Mouse (Mus musculus): ENCODE results near the gene Naif1.

DNA sequence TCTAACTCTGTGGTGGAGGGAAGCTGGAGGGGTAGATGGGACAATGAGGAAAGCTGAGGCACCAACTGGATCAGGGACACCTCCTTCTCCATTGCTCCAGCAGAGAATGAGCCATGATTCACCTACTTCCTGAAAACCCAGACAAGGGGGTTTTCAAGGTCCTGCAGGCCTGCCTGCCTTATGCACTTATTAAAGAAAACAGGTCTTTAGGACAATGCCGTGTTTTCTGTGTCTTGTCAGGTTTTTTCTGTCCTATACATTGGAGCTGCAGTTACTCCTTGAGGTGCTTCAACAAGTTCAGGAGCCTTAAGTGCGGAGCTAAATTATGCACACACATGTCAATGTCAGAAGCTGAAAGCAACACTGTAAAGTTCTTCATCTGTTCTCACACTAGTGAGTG lies 8.7 kb upstream of the Naif1 start:
- no peak for TF ChIP-seq POLR2A (IDR thresholded peaks at IDR 0.05; ENCODE audit: borderline replicate concordance, low read depth, low read length)
- TF ChIP-seq CTCF (IDR thresholded peaks at IDR 0.05; ENCODE audit: low read depth, low read length), result no peak
